Mouse (Mus musculus) E14TG2a.4 (cell line): ENCODE measurements around the gene S100a1.

Experiments used
- H3K27me3 ChIP-seq: 2 replicates; pipeline ENCODE4 v1.6.1; 2014; ENCODE audit warnings: low read length, control low read depth; ENCODE audit not compliant: insufficient read depth
- H3K36me3 ChIP-seq: 2 replicates; pipeline ENCODE4 v1.6.1; 2014; ENCODE audit warnings: low read length, control low read depth; ENCODE audit not compliant: insufficient read depth
- H3K4me1 ChIP-seq: replicated peaks from 2 replicates; pipeline ENCODE4 v1.6.1; 2014; ENCODE audit warnings: low read depth, low read length, control low read depth
- H3K4me3 ChIP-seq: replicated peaks from 2 replicates; pipeline ENCODE4 v1.5.1; 2014; ENCODE audit warnings: mild to moderate bottlenecking, low read length
- H3K9me3 ChIP-seq: 2 replicates; pipeline ENCODE4 v1.6.1; 2014; ENCODE audit warnings: low read length, control low read depth
- CTCF ChIP-seq: conservative IDR thresholded peaks from 2 replicates; pipeline ENCODE4 v1.5.1; 2014; ENCODE audit warnings: low read length
- NANOG ChIP-seq: IDR thresholded peaks from 2 replicates; pipeline ENCODE4 v1.6.1; 2014; ENCODE audit warnings: borderline replicate concordance, low read length, mixed read lengths
- POU5F1 ChIP-seq: IDR thresholded peaks from 2 replicates; pipeline ENCODE4 v1.6.1; 2014; ENCODE audit warnings: low read length, borderline replicate concordance

Gene S100a1

GRCm38 (mm10) chr3:90513796-90514590 lies at the start of gene S100a1, which contains the start of gene S100a13:
Gene S100a1 (minus strand): TSS chr3:90514392.
Gene S100a13 (plus strand): TSS chr3:90514435.
- Histone ChIP-seq H3K4me3 (peak within 1 kb of the TSS; percentile 73), H3K36me3 (peaks cover 8% of the 10 kb centered on the region; the same call in 1 of the 2 replicates), H3K27me3 (peaks cover 38% of the 10 kb centered on the region), H3K9me3 (no peaks in the 10 kb centered on the region), H3K4me1 (peaks cover 62% of the 10 kb centered on the region)
- TF ChIP-seq CTCF (no peak), POU5F1 (no peak), NANOG (no peak)

GRCm38 (mm10) chr3:90560008-90560628 lies 45.9 kb upstream of the S100a1 start, which contains the start of gene S100a3:
Gene S100a3 (plus strand): TSS chr3:90560578.
- 0 out of 2 replicates have a peak, but pooled peaks cover 3% of the 10 kb centered on the region for H3K27me3 ChIP-seq
- no peak within 1 kb of the TSS for H3K4me3 ChIP-seq
- TF ChIP-seq CTCF (no peak), NANOG (no peak), POU5F1 (no peak)
- peaks cover 8% of the 10 kb centered on the region for H3K4me1 ChIP-seq
- H3K36me3 ChIP-seq = no peaks in the 10 kb centered on the region
- H3K9me3 ChIP-seq = no peaks in the 10 kb centered on the region

- no peaks in the 10 kb centered on the region for H3K9me3 ChIP-seq
- TF ChIP-seq NANOG = no peak
- no peak for TF ChIP-seq POU5F1
- TF ChIP-seq CTCF = no peak
- no peaks in the 10 kb centered on the region for H3K36me3 ChIP-seq
- H3K4me1 ChIP-seq = peaks cover 8% of the 10 kb centered on the region
- H3K4me3 ChIP-seq = no peak overlapping the region
- H3K27me3 ChIP-seq = no peaks in the 10 kb centered on the region
These were observed 41.8 kb upstream of the S100a1 start for GRCm38 (mm10) chr3:90555954-90556353.

GRCm38 (mm10) chr3:90552231-90552630 lies 38.0 kb upstream of the S100a1 start:
- Histone ChIP-seq H3K9me3 (no peaks in the 10 kb centered on the region), H3K27me3 (no peaks in the 10 kb centered on the region), H3K36me3 (no peaks in the 10 kb centered on the region), H3K4me3 (no peak overlapping the region), H3K4me1 (peaks cover 14% of the 10 kb centered on the region)
- no peak for TF ChIP-seq NANOG
- no peak for TF ChIP-seq CTCF

- TF ChIP-seq POU5F1 (no peak), CTCF (no peak), NANOG (no peak)
- Histone ChIP-seq H3K4me1 (peaks cover 8% of the 10 kb centered on the region; the same call in 1 of the 2 replicates), H3K4me3 (no peak overlapping the region)
These were observed 36.2 kb upstream of the S100a1 start for GRCm38 (mm10) chr3:90550421-90550790.

GRCm38 (mm10) chr3:90549676-90550420 lies 35.7 kb upstream of the S100a1 start:
- Histone ChIP-seq H3K4me3 (no peak overlapping the region), H3K27me3 (peaks cover 2% of the 10 kb centered on the region; the same call in 1 of the 2 replicates)

More at GRCm38 (mm10) chr3:90550421-90550790, 36.2 kb upstream of the S100a1 start:
- Histone ChIP-seq H3K36me3 (no peaks in the 10 kb centered on the region), H3K27me3 (no peaks in the 10 kb centered on the region), H3K9me3 (no peaks in the 10 kb centered on the region)

GRCm38 (mm10) chr3:90540904-90541303 lies 26.7 kb upstream of the S100a1 start:
- no peaks in the 10 kb centered on the region for H3K9me3 ChIP-seq
- peaks cover 33% of the 10 kb centered on the region for H3K27me3 ChIP-seq
- H3K4me1 ChIP-seq = peaks cover 57% of the 10 kb centered on the region
- no peaks in the 10 kb centered on the region for H3K36me3 ChIP-seq
- peak overlapping the region; percentile 53 for H3K4me3 ChIP-seq
- TF ChIP-seq CTCF = no peak
- no peak for TF ChIP-seq POU5F1
- no peak for TF ChIP-seq NANOG

More at GRCm38 (mm10) chr3:90549676-90550420, 35.7 kb upstream of the S100a1 start:
- no peaks in the 10 kb centered on the region for H3K36me3 ChIP-seq
- TF ChIP-seq NANOG = no peak
- peaks cover 8% of the 10 kb centered on the region; the same call in 1 of the 2 replicates for H3K4me1 ChIP-seq
- H3K9me3 ChIP-seq = no peaks in the 10 kb centered on the region

- peaks cover 54% of the 10 kb centered on the region for H3K4me1 ChIP-seq
- peak overlapping the region; percentile 32 for H3K4me3 ChIP-seq
- H3K9me3 ChIP-seq = no peaks in the 10 kb centered on the region
- no peaks in the 10 kb centered on the region for H3K36me3 ChIP-seq
- TF ChIP-seq POU5F1 = no peak
- TF ChIP-seq NANOG = no peak
- no peak for TF ChIP-seq CTCF
- peaks cover 34% of the 10 kb centered on the region for H3K27me3 ChIP-seq
These were observed 23.7 kb upstream of the S100a1 start for GRCm38 (mm10) chr3:90537905-90538296.
